Mouse (Mus musculus) midbrain, embryonic 14.5 days (tissue): ENCODE measurements around the gene Gm45233. TPM values are rescaled to one million over a fixed set of nuclear protein-coding genes. Genes with fewer than 3 reads are reported as not detected.

Experiments used
- ATAC-seq: fragments of 200-750 bp; cut with Nextera tagmentation; 2 replicates; pipeline ENCODE4 v1.8.0; 2017; ENCODE audit warnings: moderate number of reproducible peaks, moderate library complexity; ENCODE audit not compliant: low FRiP score, low TSS enrichment
- DNase-seq: peaks from one replicate; pipeline ENCODE4 v3.0.0-alpha.2; 2015
- H3K27ac ChIP-seq: fragments of 300-500 bp; sonication (generic); replicated peaks from 2 replicates; pipeline ENCODE4 v1.5.1; 2014; ENCODE audit warnings: mild to moderate bottlenecking, low read depth, low read length, moderate library complexity
- H3K27me3 ChIP-seq: fragments of 300-500 bp; sonication (generic); 2 replicates; pipeline ENCODE4 v1.6.1; 2014; ENCODE audit warnings: low read length, control low read depth, mixed read lengths; ENCODE audit not compliant: control insufficient read depth, insufficient read depth
- H3K36me3 ChIP-seq: fragments of 300-500 bp; sonication (generic); 2 replicates; pipeline ENCODE4 v1.6.1; 2014; ENCODE audit warnings: low read length, control low read depth; ENCODE audit not compliant: control insufficient read depth, insufficient read depth
- H3K4me1 ChIP-seq: fragments of 300-500 bp; sonication (generic); 2 replicates; pipeline ENCODE4 v1.6.1; 2014; ENCODE audit warnings: mild to moderate bottlenecking, antibody characterized with exemption, low read length, control low read depth; ENCODE audit not compliant: control insufficient read depth, insufficient read depth
- H3K4me2 ChIP-seq: fragments of 300-500 bp; sonication (generic); 2 replicates; pipeline ENCODE4 v1.6.1; 2014; ENCODE audit warnings: mild to moderate bottlenecking, low read length, moderate library complexity
- H3K4me3 ChIP-seq: fragments of 300-500 bp; sonication (generic); replicated peaks from 2 replicates; pipeline ENCODE4 v1.5.1; 2014; ENCODE audit warnings: low read depth, low read length
- H3K9ac ChIP-seq: fragments of 300-500 bp; sonication (generic); replicated peaks from 2 replicates; pipeline ENCODE4 v1.6.1; 2014; ENCODE audit warnings: mild to moderate bottlenecking, low read length, moderate library complexity
- H3K9me3 ChIP-seq: fragments of 300-500 bp; sonication (generic); 2 replicates; pipeline ENCODE4 v1.6.1; 2016; ENCODE audit warnings: low read length, control low read depth, mixed read lengths; ENCODE audit not compliant: control insufficient read depth
- WGBS: fragments of 180-500 bp; shearing (Covaris S2); extraction: QIAGEN DNeasy Blood & Tissue Kit; methylation state at CpG from one replicate; pipeline ENCODE4 v1.1.7; 2014; 5-methylcytosine and 5-hydroxymethylcytosine counted together
- polyA plus RNA-seq: library from polyadenylated mRNA; unstranded; fragments of >200 nt; fragmentation: Nextera tagmentation; extraction: Ambion mirVana; gene quantifications from 2 replicates; pipeline ENCODE4 v1.2.1, GENCODE M21; 2014

The Gm45233 gene
- polyA plus RNA-seq, 1 experiment from 2014 or later = not detected

DNA sequence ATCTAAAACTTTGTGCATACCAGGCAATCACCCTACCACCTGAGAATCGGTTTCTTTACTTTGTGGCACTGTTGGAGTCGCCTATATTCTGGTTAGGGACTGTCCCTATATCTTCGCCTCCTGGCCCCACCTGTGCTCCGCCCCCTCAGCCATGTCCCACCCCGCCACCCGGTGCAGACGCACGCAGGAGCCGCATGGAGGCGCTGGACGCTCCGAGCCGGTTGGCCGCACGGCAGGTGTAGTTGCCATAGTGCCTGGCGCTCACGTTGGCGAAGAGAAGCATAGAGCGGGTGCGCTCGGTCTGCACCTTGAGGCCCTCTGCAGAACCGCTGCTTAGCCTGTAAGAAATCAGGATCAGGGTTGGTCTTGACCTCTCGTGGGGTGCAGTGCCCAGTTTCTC, 31.8 kb downstream of the Gm45233 start:
- Histone ChIP-seq H3K4me2 (no peak overlapping the region), H3K4me3 (no peak overlapping the region), H3K9me3 (no peaks in the 10 kb centered on the region), H3K27ac (no peak overlapping the region), H3K36me3 (peaks cover 42% of the 10 kb centered on the region), H3K27me3 (peaks cover 11% of the 10 kb centered on the region), H3K9ac (no peak overlapping the region), H3K4me1 (no peaks in the 10 kb centered on the region)
- DNase-seq (no peak), ATAC-seq (no peak)
- 19% methylated on average over 23 of the region's 23 CpGs for WGBS

DNA sequence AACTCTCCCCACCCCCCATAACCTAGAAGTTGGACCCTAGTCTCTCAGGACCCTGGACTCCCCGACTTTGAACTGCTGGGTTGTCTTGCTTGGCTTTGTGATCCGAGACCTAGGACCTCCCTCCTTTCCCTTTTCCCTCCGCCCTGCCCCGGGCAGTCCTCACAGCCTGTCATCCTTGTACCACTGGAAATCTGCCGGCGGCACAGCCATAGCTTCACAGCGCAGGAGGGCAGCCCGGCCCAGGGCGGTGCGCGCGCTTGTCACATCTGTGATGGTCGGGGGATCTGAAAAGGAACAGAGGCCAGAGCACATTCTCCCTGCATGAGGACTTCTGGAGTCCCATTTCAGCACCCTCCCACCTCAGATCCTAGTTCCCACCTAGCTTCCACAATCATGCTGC, 32.4 kb downstream of the Gm45233 start:
- 13% methylated on average over 13 of the region's 13 CpGs for WGBS
- peak; percentile 25 for DNase-seq

DNA sequence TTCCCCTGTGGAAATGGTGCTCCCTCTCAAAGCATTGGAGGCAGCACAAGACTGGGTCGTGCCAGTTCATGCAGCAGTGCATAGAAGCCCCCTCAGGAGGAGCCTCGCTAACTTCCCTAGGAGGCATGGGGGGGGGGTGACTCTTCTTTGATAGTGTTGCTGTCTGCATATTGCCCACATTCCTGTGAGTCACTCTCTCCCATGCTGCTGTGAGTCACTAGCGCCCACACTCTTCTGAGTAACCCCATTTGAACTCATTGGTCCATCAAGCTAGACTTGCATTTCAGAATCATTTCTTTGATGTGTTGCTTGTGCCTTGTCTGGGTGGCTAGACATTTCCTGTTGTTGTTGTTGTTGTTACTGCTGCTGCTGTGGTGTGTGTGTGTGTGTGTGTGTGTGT, 37.3 kb downstream of the Gm45233 start:
- peaks cover 11% of the 10 kb centered on the region for H3K27me3 ChIP-seq
- peaks cover 22% of the 10 kb centered on the region; the same call in 1 of the 2 replicates for H3K36me3 ChIP-seq
- DNase-seq (no peak), ATAC-seq (no peak)
- H3K4me1 ChIP-seq = peaks cover 3% of the 10 kb centered on the region; the same call in 1 of the 2 replicates
- no peak overlapping the region for H3K4me2 ChIP-seq
- H3K4me3 ChIP-seq = no peak overlapping the region
- no peak overlapping the region for H3K9ac ChIP-seq
- no peaks in the 10 kb centered on the region for H3K9me3 ChIP-seq
- WGBS = 72% methylated on average over 3 of the region's 3 CpGs
- H3K27ac ChIP-seq = no peak overlapping the region

More for the DNA sequence above, 32.4 kb downstream of the Gm45233 start:
- peak; percentile 21; the same call in 1 of the 2 replicates for ATAC-seq
- Histone ChIP-seq H3K9ac (0 out of 2 replicates have a peak overlapping the region, but pooled peaks have one; percentile 2), H3K36me3 (peaks cover 42% of the 10 kb centered on the region), H3K4me3 (no peak overlapping the region), H3K9me3 (no peaks in the 10 kb centered on the region), H3K27ac (no peak overlapping the region), H3K4me1 (no peaks in the 10 kb centered on the region), H3K4me2 (no peak overlapping the region), H3K27me3 (peaks cover 11% of the 10 kb centered on the region)

- peak; percentile 57 for DNase-seq
- Histone ChIP-seq H3K4me2 (no peak overlapping the region), H3K9ac (no peak overlapping the region)
Measured at GRCm38 (mm10) chr7:43482090-43482716, 38.3 kb downstream of the Gm45233 start.

DNA sequence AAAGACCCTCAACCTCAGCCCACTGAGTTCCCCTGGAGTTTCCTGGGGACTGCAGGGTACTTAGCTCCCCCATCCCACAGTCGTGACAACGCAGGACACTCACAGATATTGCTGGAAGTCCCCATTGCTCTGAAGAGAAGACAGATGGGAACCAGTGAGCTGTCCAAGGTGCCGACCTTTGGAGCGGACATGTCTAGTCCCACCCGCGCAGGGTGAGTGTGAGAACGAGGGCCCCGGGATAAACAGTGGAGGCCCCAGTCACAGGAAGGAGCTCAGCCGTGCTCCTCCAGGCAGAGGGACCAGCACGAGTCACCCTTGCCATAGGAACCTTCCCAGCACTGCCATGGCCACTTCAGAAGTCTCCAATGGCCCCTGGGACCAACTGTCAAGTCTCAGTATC, 39.3 kb downstream of the Gm45233 start:
- no peak overlapping the region for H3K4me2 ChIP-seq
- H3K9me3 ChIP-seq = no peaks in the 10 kb centered on the region
- H3K27me3 ChIP-seq = no peaks in the 10 kb centered on the region; the same call in 1 of the 2 replicates
- no peak overlapping the region for H3K9ac ChIP-seq
- H3K36me3 ChIP-seq = 0 out of 2 replicates have a peak, but pooled peaks cover 5% of the 10 kb centered on the region
- no peak overlapping the region for H3K4me3 ChIP-seq
- no peak for DNase-seq
- ATAC-seq = no peak
- peaks cover 6% of the 10 kb centered on the region for H3K4me1 ChIP-seq
- no peak overlapping the region for H3K27ac ChIP-seq
- WGBS = 21% methylated on average over 10 of the region's 10 CpGs

More at GRCm38 (mm10) chr7:43482090-43482716, 38.3 kb downstream of the Gm45233 start:
- H3K4me1 ChIP-seq = peaks cover 3% of the 10 kb centered on the region; the same call in 1 of the 2 replicates
- H3K4me3 ChIP-seq = no peak overlapping the region
- H3K27me3 ChIP-seq = peaks cover 10% of the 10 kb centered on the region
- peak; percentile 46 for ATAC-seq
- peaks cover 14% of the 10 kb centered on the region; the same call in 1 of the 2 replicates for H3K36me3 ChIP-seq
- H3K27ac ChIP-seq = no peak overlapping the region
- H3K9me3 ChIP-seq = no peaks in the 10 kb centered on the region
- WGBS = 67% methylated on average over 8 of the region's 8 CpGs

DNA sequence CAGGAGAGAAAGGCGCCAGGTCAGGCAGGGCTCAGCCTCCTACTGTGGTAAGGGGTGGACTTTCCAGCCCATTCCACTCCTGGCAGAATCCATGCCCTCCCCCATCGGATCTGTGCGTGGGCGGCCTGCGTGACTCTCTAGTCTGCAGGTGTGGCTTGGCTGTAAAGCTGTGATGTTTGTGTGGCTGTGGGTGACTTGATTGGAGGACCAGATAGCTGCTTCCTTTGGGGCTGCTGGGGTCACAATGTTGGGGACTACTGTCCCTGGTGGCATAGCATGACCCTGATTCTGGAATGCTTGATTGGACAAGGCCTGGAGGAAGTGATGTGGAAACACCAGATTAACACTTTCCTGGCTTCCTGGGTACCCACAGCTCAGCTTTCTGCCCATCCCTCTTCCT, 44.7 kb downstream of the Gm45233 start:
- Histone ChIP-seq H3K36me3 (no peaks in the 10 kb centered on the region), H3K4me3 (peak overlapping the region; percentile 74), H3K9me3 (no peaks in the 10 kb centered on the region), H3K4me2 (peak overlapping the region; percentile 73), H3K9ac (peak overlapping the region; percentile 96), H3K27me3 (no peaks in the 10 kb centered on the region), H3K4me1 (peaks cover 20% of the 10 kb centered on the region), H3K27ac (peak overlapping the region; percentile 93)
- ATAC-seq (no peak), DNase-seq (peak; percentile 14)
- 48% methylated on average over 5 of the region's 5 CpGs for WGBS

DNA sequence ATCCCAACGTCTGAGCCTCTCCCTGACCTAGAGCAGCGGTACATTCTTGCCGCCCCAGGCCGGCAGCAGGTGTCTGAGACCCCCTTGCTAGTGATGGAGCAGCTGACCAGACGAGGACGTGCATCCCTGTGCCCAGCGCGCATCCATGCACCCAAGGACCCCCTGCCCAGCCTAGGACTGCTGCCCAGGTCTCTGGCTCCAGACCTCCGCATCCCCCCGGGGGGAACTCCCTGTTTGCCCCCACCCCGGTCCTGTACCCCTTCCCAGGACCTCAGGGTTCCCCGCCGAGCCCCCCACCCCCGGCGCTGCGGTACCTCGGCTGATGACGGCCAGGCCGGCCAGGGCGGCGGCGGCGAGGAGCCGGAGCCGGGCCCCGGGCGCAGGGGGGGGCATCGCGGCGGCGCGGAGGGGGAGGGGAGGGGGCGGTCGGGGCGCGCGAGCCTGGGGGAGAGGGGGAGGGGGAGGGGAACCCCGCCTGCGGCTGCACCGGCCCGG, 45.8 kb downstream of the Gm45233 start, which contains the start of gene Iglon5:
Iglon5 (minus strand) TSS at position 445 of the 495 bp plus-strand sequence.
- peak within 1 kb of the TSS; percentile 96 for H3K9ac ChIP-seq
- peak within 1 kb of the TSS; percentile 93 for H3K27ac ChIP-seq
- ATAC-seq (peak; percentile 67), DNase-seq (no peak)
- H3K36me3 ChIP-seq = no peaks in the 10 kb centered on the region
- H3K4me2 ChIP-seq = peak within 1 kb of the TSS; percentile 73
- under 1% methylated on average over 19 of the region's 41 CpGs for WGBS
- H3K9me3 ChIP-seq = no peaks in the 10 kb centered on the region
- H3K4me3 ChIP-seq = peak within 1 kb of the TSS; percentile 74
- H3K27me3 ChIP-seq = no peaks in the 10 kb centered on the region
- H3K4me1 ChIP-seq = peaks cover 20% of the 10 kb centered on the region

DNA sequence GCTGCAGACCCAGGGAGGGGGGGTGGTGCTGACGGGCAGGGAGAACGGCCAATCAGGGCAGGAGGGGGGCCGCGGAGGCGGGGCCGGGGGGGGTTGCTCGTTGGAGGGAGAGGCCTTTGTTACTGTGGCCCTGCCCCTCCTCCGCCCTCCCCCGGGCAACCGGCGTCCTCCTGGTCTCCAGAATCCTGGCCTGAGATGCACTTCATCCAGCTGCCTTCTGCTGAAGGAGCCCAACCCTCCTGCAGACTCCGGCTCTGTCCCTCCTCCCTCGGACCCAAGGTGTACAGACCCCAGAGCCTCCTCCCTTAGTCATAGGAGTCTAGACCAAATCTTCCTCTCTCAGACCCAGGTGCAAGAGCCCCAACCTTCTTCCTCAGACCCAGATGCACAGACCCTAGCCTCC, 46.3 kb downstream of the Gm45233 start:
- 2% methylated on average over 11 of the region's 13 CpGs for WGBS

More for the DNA sequence above, 46.3 kb downstream of the Gm45233 start:
- H3K9me3 ChIP-seq = no peaks in the 10 kb centered on the region
- H3K27me3 ChIP-seq = no peaks in the 10 kb centered on the region
- DNase-seq (peak; percentile 92), ATAC-seq (peak; percentile 89)
- no peaks in the 10 kb centered on the region for H3K36me3 ChIP-seq
- peak overlapping the region; percentile 96 for H3K9ac ChIP-seq
- peak overlapping the region; percentile 74 for H3K4me3 ChIP-seq
- H3K4me2 ChIP-seq = peak overlapping the region; percentile 73
- H3K27ac ChIP-seq = peak overlapping the region; percentile 93
- peaks cover 20% of the 10 kb centered on the region for H3K4me1 ChIP-seq
